12 mouse cellular contexts compared by ENCODE assay signal in genomic region chr6:29245272-29246120, GRCm38 (mm10). TPM values are rescaled to one million over a fixed set of nuclear protein-coding genes. Genes with fewer than 3 reads are reported as not detected.
DNase-seq lines count a peak whose midpoint lies in the region; ATAC-seq and TF ChIP-seq lines count a peak whose summit lies in the region.
"Had no signal": no experiment of that assay in that cellular context is flagged by ENCODE, and none has a peak within 500 bp of the region (broad histone marks: within the 10 kb centered on the region; RNA-seq: fewer than 3 reads in every experiment).

No protein-coding gene starts in this region.

- H3K36me3 ChIP-seq in liver, postnatal 0 days (replicated peaks; ENCODE audit: insufficient read depth, low read length): no peaks in the 10 kb centered on the region
- no peaks in the 10 kb centered on the region for H3K36me3 ChIP-seq in hindbrain, embryonic 11.5 days (ENCODE audit: control insufficient read depth, insufficient read depth, low read length)
- H3K36me3 ChIP-seq in hindbrain, embryonic 12.5 days: no peaks in the 10 kb centered on the region
- H3K36me3 ChIP-seq: limb, embryonic 15.5 days had no signal

- H3K9ac ChIP-seq in liver, postnatal 0 days (replicated peaks): peak overlapping the region; percentile 6; the same call in 1 of the 2 replicates
- no peak overlapping the region for H3K9ac ChIP-seq in hindbrain, embryonic 11.5 days (ENCODE audit: low read depth, low read length)
- H3K9ac ChIP-seq in hindbrain, embryonic 12.5 days: no peak overlapping the region
- H3K9ac ChIP-seq: limb, embryonic 15.5 days had no signal

- TF ChIP-seq EP300 in liver, postnatal 0 days (IDR thresholded peaks at IDR 0.05; ENCODE audit: low read depth): peak; percentile 54; the same call in 1 of the 2 replicates

- H3K27me3 ChIP-seq in liver, postnatal 0 days (ENCODE audit: insufficient read depth, low read length): no peaks in the 10 kb centered on the region
- no peaks in the 10 kb centered on the region for H3K27me3 ChIP-seq in hindbrain, embryonic 11.5 days (ENCODE audit: control insufficient read depth, insufficient read depth, low read length)
- no peaks in the 10 kb centered on the region; the same call in 1 of the 2 replicates for H3K27me3 ChIP-seq in hindbrain, embryonic 12.5 days
- H3K27me3 ChIP-seq: limb, embryonic 15.5 days had no signal

- DNase-seq in adrenal gland, adult 2 months: peak; percentile 6
- DNase-seq in adrenal gland, postnatal 36 days: no peak
- peak; percentile 48 for DNase-seq in 3T3-L1 (ENCODE audit: low read depth, low spot score)
- DNase-seq in liver, postnatal 0 days: peak; percentile 75
- DNase-seq in hindbrain, embryonic 11.5 days (ENCODE audit: low spot score): no peak
- DNase-seq in frontal cortex, postnatal 10 days (ENCODE audit: low spot score in 2 of 2): no peak
- DNase-seq: cerebellum, adult 11-12 months; layer of hippocampus, adult 9-11 months had no signal

- peaks cover 33% of the 10 kb centered on the region for H3K4me1 ChIP-seq in bone marrow macrophage, adult 2 months (ENCODE audit: control insufficient read depth, insufficient read depth, low read length)
- peaks cover 7% of the 10 kb centered on the region for H3K4me1 ChIP-seq in liver, postnatal 0 days (ENCODE audit: insufficient read depth)
- no peaks in the 10 kb centered on the region for H3K4me1 ChIP-seq in hindbrain, embryonic 11.5 days (replicated peaks; ENCODE audit: control insufficient read depth, insufficient read depth, low read length)
- no peaks in the 10 kb centered on the region for H3K4me1 ChIP-seq in hindbrain, embryonic 12.5 days
- H3K4me1 ChIP-seq: limb, embryonic 15.5 days had no signal

- WGBS in liver, postnatal 0 days (ENCODE audit: insufficient replicate concordance): 26% methylated on average over 14 of the region's 14 CpGs
- 75% methylated on average over 14 of the region's 14 CpGs for WGBS in hindbrain, embryonic 11.5 days
- WGBS in hindbrain, embryonic 12.5 days: 78% methylated on average over 14 of the region's 14 CpGs

- peak; percentile 90 for ATAC-seq in liver, postnatal 0 days
- ATAC-seq in hindbrain, embryonic 11.5 days (ENCODE audit: low FRiP score): no peak
- ATAC-seq in hindbrain, embryonic 12.5 days (ENCODE audit: low FRiP score): no peak

- no peaks in the 10 kb centered on the region for H3K9me3 ChIP-seq in liver, postnatal 0 days (ENCODE audit: low read length)
- no peaks in the 10 kb centered on the region for H3K9me3 ChIP-seq in hindbrain, embryonic 11.5 days (ENCODE audit: control insufficient read depth, low read length)
- no peaks in the 10 kb centered on the region for H3K9me3 ChIP-seq in hindbrain, embryonic 12.5 days (replicated peaks)
- H3K9me3 ChIP-seq: limb, embryonic 15.5 days had no signal

- no peak for TF ChIP-seq POLR2A in bone marrow macrophage, adult 2 months (IDR thresholded peaks at IDR 0.05; ENCODE audit: borderline replicate concordance, low read depth, low read length)

- H3K4me3 ChIP-seq in bone marrow macrophage, adult 2 months (ENCODE audit: insufficient read depth, low read length): no peak overlapping the region
- no peak overlapping the region for H3K4me3 ChIP-seq in liver, postnatal 0 days (ENCODE audit: low read depth, low read length)
- no peak overlapping the region for H3K4me3 ChIP-seq in hindbrain, embryonic 11.5 days (ENCODE audit: low read depth, low read length)
- H3K4me3 ChIP-seq in hindbrain, embryonic 12.5 days: no peak overlapping the region
- H3K4me3 ChIP-seq: limb, embryonic 15.5 days had no signal

- TF ChIP-seq CTCF in bone marrow macrophage, adult 2 months (IDR thresholded peaks at IDR 0.05; ENCODE audit: low read depth, low read length): no peak
- no peak for TF ChIP-seq CTCF in liver, postnatal 0 days (IDR thresholded peaks at IDR 0.05; ENCODE audit: low read depth)

- H3K27ac ChIP-seq in bone marrow macrophage, adult 2 months (ENCODE audit: insufficient read depth, low read depth, low read length): peak overlapping the region; percentile 13; the same call in 1 of the 2 replicates
- H3K27ac ChIP-seq in liver, postnatal 0 days (ENCODE audit: low read depth): peak overlapping the region; percentile 90
- no peak overlapping the region for H3K27ac ChIP-seq in hindbrain, embryonic 11.5 days (ENCODE audit: low read depth, low read length)
- no peak overlapping the region for H3K27ac ChIP-seq in hindbrain, embryonic 12.5 days
- H3K27ac ChIP-seq: limb, embryonic 15.5 days had no signal

- H3K4me2 ChIP-seq in liver, postnatal 0 days (ENCODE audit: low read depth, low read length): peak overlapping the region; percentile 49
- no peak overlapping the region for H3K4me2 ChIP-seq in hindbrain, embryonic 11.5 days (replicated peaks; ENCODE audit: low read depth, low read length)
- H3K4me2 ChIP-seq in hindbrain, embryonic 12.5 days (replicated peaks): no peak overlapping the region
- H3K4me2 ChIP-seq: limb, embryonic 15.5 days had no signal

RNA-seq across cellular contexts. Expression of gene Hilpda, which starts 26.8 kb away (rescaled TPM):
- 1 to 10 TPM; 2.6 to 6.8 TPM for total RNA-seq in adrenal gland, adult 2 months (2021)
- 10.0 and 12.1 TPM in 2 replicates for polyA plus RNA-seq in adrenal gland, adult 2 months (2012; rRNA removed)
- 1 to 10 TPM; 6.0 to 7.0 TPM for total RNA-seq in adrenal gland, postnatal 36 days (2021)
- polyA plus RNA-seq in bone marrow macrophage, adult 2 months (2012; ENCODE audit: insufficient read depth, insufficient read length, missing spikeins): 4.7 and 7.2 TPM in 2 replicates
- polyA plus RNA-seq in liver, postnatal 0 days (2015; fragmentation: Nextera tagmentation; extraction: Ambion mirVana): 24.1 and 29.0 TPM in 2 replicates
- 35.9 and 37.8 TPM in 2 replicates for polyA plus RNA-seq in hindbrain, embryonic 11.5 days (2014; fragmentation: Nextera tagmentation; extraction: Ambion mirVana)
- 31.8 and 32.1 TPM in 2 replicates for polyA plus RNA-seq in hindbrain, embryonic 12.5 days (2016; fragmentation: Nextera tagmentation; extraction: Ambion mirVana)

RNA-seq across cellular contexts. Expression of gene Impdh1, which starts 29.3 kb away (rescaled TPM):
- 10 to 100 TPM; 58.3 to 86.4 TPM for total RNA-seq in adrenal gland, adult 2 months (2021)
- polyA plus RNA-seq in adrenal gland, adult 2 months (2012; rRNA removed): 94.4 and 102 TPM in 2 replicates
- 10 to 100 TPM; 74.9 to 83.1 TPM for total RNA-seq in adrenal gland, postnatal 36 days (2021)
- polyA plus RNA-seq in bone marrow macrophage, adult 2 months (2012; ENCODE audit: insufficient read depth, insufficient read length, missing spikeins): 32.8 and 35.0 TPM in 2 replicates
- polyA plus RNA-seq in liver, postnatal 0 days (2015; fragmentation: Nextera tagmentation; extraction: Ambion mirVana): 7.3 and 7.7 TPM in 2 replicates
- 34.5 and 39.4 TPM in 2 replicates for polyA plus RNA-seq in hindbrain, embryonic 11.5 days (2014; fragmentation: Nextera tagmentation; extraction: Ambion mirVana)
- polyA plus RNA-seq in hindbrain, embryonic 12.5 days (2016; fragmentation: Nextera tagmentation; extraction: Ambion mirVana): 49.9 and 52.4 TPM in 2 replicates

RNA-seq across cellular contexts. Expression of gene Fam71f2, which starts 33.9 kb away (rescaled TPM):
- under 1 TPM in 1 of 2 experiments, not detected in 1; 0.29 TPM for total RNA-seq in adrenal gland, adult 2 months (2021)
- 0.18 and 0.35 TPM in 2 replicates for polyA plus RNA-seq in adrenal gland, adult 2 months (2012; rRNA removed)
- total RNA-seq in adrenal gland, postnatal 36 days (2021): not detected
- not detected in 2 replicates for polyA plus RNA-seq in bone marrow macrophage, adult 2 months (2012; ENCODE audit: insufficient read depth, insufficient read length, missing spikeins)
- 0.11 and 0.28 TPM in 2 replicates for polyA plus RNA-seq in liver, postnatal 0 days (2015; fragmentation: Nextera tagmentation; extraction: Ambion mirVana)
- polyA plus RNA-seq in hindbrain, embryonic 11.5 days (2014; fragmentation: Nextera tagmentation; extraction: Ambion mirVana): 1.0 TPM in 1 of 2 replicates, not detected in the other
- polyA plus RNA-seq in hindbrain, embryonic 12.5 days (2016; fragmentation: Nextera tagmentation; extraction: Ambion mirVana): 0.65 and 0.72 TPM in 2 replicates
- total RNA-seq: gastrocnemius, adult 8-10 months had no signal

Comparison
In these comparisons a context has a peak if more than half of its experiments do, and no peak if none do; other contexts are left out.
1. DNase-seq: peak in adrenal gland, adult 2 months (single experiment), 3T3-L1 (single experiment) and liver, postnatal 0 days (single experiment); none in adrenal gland, postnatal 36 days (0 of 2), hindbrain, embryonic 11.5 days (single experiment) and frontal cortex, postnatal 10 days (0 of 2).
2. H3K27ac ChIP-seq: peak in bone marrow macrophage, adult 2 months (single experiment) and liver, postnatal 0 days (single experiment); none in hindbrain, embryonic 11.5 days (single experiment) and hindbrain, embryonic 12.5 days (single experiment).